Mouse (Mus musculus): ENCODE data around the gene Noto.

GRCm38 (mm10) chr6:85436631-85437030, 12.9 kb downstream of the Noto start:
- TF ChIP-seq GATA1 (IDR thresholded peaks at IDR 0.05; ENCODE audit: low read length) (no peak), TAL1 (IDR thresholded peaks at IDR 0.05; ENCODE audit: low read length) (no peak)
